Mouse (Mus musculus) neural tube, embryonic 13.5 days (tissue): Measurements from ENCODE around the gene Usp13. TPM values are rescaled to one million over a fixed set of nuclear protein-coding genes. Genes with fewer than 3 reads are reported as not detected.
A peak's percentile ranks its signal among the peaks of the same experiment; 100 is the strongest.

Experiments
- ATAC-seq: fragments of 200-750 bp; cut with Nextera tagmentation; 2 replicates; pipeline ENCODE4 v1.8.0; 2017; ENCODE audit warnings: low read depth, mild to moderate bottlenecking, moderate TSS enrichment, moderate library complexity
- H3K27ac ChIP-seq: fragments of 300-500 bp; sonication (generic); replicated peaks from 2 replicates; pipeline ENCODE4 v1.5.1; 2015; ENCODE audit warnings: moderate library complexity, mild to moderate bottlenecking, inconsistent platforms
- H3K27me3 ChIP-seq: fragments of 300-500 bp; sonication (generic); 2 replicates; pipeline ENCODE4 v1.6.1; 2015; ENCODE audit warnings: mild to moderate bottlenecking, inconsistent platforms
- H3K36me3 ChIP-seq: fragments of 300-500 bp; sonication (generic); 2 replicates; pipeline ENCODE4 v1.6.1; 2015; ENCODE audit warnings: mild to moderate bottlenecking, inconsistent platforms
- H3K4me1 ChIP-seq: fragments of 300-500 bp; sonication (generic); replicated peaks from 2 replicates; pipeline ENCODE4 v1.6.1; 2015; ENCODE audit warnings: inconsistent platforms
- H3K4me2 ChIP-seq: fragments of 300-500 bp; sonication (generic); 2 replicates; pipeline ENCODE4 v1.6.1; 2015; ENCODE audit warnings: inconsistent platforms, mild to moderate bottlenecking, moderate library complexity
- H3K4me3 ChIP-seq: fragments of 300-500 bp; sonication (generic); 2 replicates; pipeline ENCODE4 v1.5.1; 2015; ENCODE audit warnings: mild to moderate bottlenecking, inconsistent platforms
- H3K9ac ChIP-seq: fragments of 300-500 bp; sonication (generic); 2 replicates; pipeline ENCODE4 v1.6.1; 2015; ENCODE audit warnings: moderate library complexity, mild to moderate bottlenecking, inconsistent platforms
- H3K9me3 ChIP-seq: fragments of 300-500 bp; sonication (generic); 2 replicates; pipeline ENCODE4 v1.6.1; 2016; ENCODE audit warnings: inconsistent platforms
- WGBS: fragments of 180-500 bp; shearing (Covaris S2); methylation state at CpG from one replicate; pipeline ENCODE4 v1.1.7; 2015; 5-methylcytosine and 5-hydroxymethylcytosine counted together
- polyA plus RNA-seq: library from polyadenylated mRNA; unstranded; fragments of >200 nt; fragmentation: Nextera tagmentation; extraction: Ambion mirVana; gene quantifications from 2 replicates; pipeline ENCODE4 v1.2.1, GENCODE M21; 2015

Usp13 gene
- polyA plus RNA-seq, 1 experiment from 2014 or later, result 8.1 TPM

DNA sequence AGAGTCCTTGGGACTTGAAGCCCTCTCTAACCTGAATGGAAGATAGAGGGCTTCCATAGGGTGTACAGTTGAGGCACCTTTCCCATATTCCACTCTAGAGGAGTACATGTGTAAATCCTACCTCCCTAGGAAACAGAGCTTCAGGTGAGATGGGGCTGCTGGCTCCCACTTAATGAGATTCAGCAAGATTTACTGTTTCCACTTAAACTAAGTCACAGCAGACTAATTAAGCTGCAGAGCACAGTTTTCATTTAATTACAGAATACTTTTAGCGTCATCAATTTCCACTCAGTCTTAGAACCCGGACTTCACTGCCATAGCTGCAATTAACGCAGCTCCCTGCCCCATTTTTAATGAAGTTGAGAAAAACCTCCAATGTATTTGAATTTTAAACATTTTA is 144.1 kb downstream of the Usp13 start:
- Histone ChIP-seq H3K27ac (peak overlapping the region; percentile 52; the same call in 1 of the 2 replicates), H3K27me3 (no peaks in the 10 kb centered on the region), H3K9me3 (no peaks in the 10 kb centered on the region), H3K4me2 (no peak overlapping the region), H3K36me3 (no peaks in the 10 kb centered on the region), H3K4me3 (no peak overlapping the region), H3K9ac (no peak overlapping the region), H3K4me1 (peaks cover 3% of the 10 kb centered on the region)
- 51% methylated on average over 3 of the region's 3 CpGs for WGBS
- peak; percentile 68 for ATAC-seq

DNA sequence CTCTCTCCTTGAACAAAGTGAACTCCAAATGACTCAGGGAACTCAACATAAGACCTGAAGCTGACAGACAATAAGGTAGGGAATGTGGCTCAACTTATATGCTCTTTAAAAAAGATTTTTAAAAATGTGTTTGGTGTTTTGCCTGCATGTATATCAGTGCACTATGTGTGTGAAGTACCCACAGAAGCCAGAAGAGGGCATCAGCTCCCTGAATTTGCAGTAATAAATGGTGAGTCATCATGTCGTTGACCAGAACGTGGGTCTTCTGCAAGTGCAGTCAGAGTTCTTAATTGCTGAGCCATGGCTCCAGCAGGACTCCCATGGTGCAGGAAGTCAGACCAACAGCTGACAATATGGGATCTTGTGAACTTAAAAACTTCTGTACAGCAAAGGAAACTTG is 148.2 kb downstream of the Usp13 start:
- Histone ChIP-seq H3K9me3 (no peaks in the 10 kb centered on the region), H3K36me3 (no peaks in the 10 kb centered on the region), H3K4me2 (no peak overlapping the region), H3K4me3 (no peak overlapping the region), H3K27ac (no peak overlapping the region), H3K27me3 (no peaks in the 10 kb centered on the region), H3K4me1 (peaks cover 12% of the 10 kb centered on the region), H3K9ac (no peak overlapping the region)
- no peak for ATAC-seq
- 1% methylated on average over 2 of the region's 2 CpGs for whole genome bisulfite sequencing

DNA sequence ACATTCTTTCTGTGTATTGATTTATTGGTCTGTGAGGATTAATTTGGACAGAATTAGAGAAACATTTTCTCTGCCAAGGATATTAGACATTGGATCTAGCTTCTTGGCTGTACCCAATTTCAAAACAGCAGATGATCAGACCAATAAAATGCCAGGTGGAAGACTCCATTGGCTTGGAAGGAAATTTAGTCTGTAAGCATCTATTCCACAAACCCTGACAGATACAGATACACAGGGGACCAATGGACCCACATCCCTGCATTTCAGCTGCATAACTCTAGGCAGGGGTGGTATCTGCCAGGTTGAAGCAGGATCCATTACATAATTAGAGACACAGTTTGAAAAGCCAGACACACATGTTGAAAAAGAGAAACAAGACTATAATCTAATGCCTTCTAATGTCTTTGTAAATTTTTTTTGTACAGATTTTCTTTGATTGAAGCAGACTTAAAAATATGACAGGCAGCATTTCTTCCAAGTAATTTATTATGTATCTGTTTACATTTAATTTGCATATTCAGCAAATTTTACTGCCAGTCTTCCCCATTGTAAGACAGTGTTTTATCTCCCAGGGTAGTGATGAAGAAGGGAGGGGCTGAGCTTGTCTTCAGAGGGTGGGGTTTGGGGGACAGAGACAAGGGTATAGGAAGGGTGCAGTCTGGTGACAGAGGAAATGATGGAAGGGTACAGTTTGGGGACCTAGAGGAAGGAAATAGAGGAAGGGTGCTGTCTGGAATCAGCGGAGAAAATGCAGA is 151.5 kb downstream of the Usp13 start:
- Histone ChIP-seq H3K4me3 (no peak overlapping the region), H3K27ac (peak overlapping the region; percentile 35), H3K4me2 (no peak overlapping the region), H3K27me3 (no peaks in the 10 kb centered on the region), H3K9ac (no peak overlapping the region), H3K4me1 (peaks cover 8% of the 10 kb centered on the region; the same call in 1 of the 2 replicates), H3K36me3 (no peaks in the 10 kb centered on the region), H3K9me3 (no peaks in the 10 kb centered on the region; the same call in 1 of the 2 replicates)
- ATAC-seq, result peak; percentile 77
- WGBS, result 90% methylated on average over 1 of the region's 1 CpGs

DNA sequence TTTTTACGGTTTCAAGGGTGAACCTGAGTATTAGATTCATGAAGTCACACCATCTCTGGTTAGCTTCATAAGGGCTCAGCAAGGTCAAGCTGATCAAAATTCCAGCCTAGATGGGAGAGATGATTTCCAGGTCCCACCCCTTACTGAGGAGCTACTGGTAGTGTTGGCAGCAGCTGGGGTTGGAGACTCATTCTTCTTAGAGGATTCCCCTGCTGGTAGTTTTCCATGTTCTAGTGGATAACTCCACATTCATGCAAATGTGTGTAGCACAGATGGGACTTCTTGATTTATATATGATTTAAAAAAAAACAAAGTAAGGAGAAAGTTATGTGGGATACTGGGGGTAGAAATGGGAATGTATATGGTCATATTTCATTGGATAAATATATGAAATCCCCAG is 152.9 kb downstream of the Usp13 start:
- H3K4me2 ChIP-seq, result no peak overlapping the region
- WGBS, result 88% methylated on average over 1 of the region's 1 CpGs
- H3K36me3 ChIP-seq, result no peaks in the 10 kb centered on the region
- H3K27ac ChIP-seq, result no peak overlapping the region
- H3K27me3 ChIP-seq, result no peaks in the 10 kb centered on the region
- H3K9ac ChIP-seq, result no peak overlapping the region
- H3K4me1 ChIP-seq, result peaks cover 8% of the 10 kb centered on the region; the same call in 1 of the 2 replicates
- H3K9me3 ChIP-seq, result no peaks in the 10 kb centered on the region; the same call in 1 of the 2 replicates
- no peak overlapping the region for H3K4me3 ChIP-seq
- ATAC-seq, result no peak

DNA sequence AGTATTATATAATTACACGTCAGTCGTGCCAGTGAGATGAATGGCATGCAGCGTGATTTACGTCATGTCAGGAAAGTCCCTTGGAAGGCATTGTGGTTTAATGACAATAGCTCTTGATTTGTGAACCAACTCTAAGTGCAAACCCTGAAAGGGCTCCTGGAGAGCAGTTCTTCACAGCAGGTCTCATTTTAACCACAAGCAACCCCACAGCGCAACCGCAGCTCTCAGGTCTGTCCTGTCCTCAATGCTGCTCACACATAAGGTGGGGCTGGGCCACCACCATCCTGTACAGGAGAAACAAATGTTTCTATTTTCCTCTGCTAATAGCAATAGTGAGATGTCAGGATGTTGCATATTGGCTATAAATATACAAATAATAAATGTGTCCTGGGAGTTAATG is 161.9 kb downstream of the Usp13 start:
- H3K9me3 ChIP-seq, result no peaks in the 10 kb centered on the region
- H3K27me3 ChIP-seq, result no peaks in the 10 kb centered on the region
- H3K4me2 ChIP-seq, result no peak overlapping the region
- H3K4me1 ChIP-seq, result peaks cover 6% of the 10 kb centered on the region
- ATAC-seq, result 0 out of 2 replicates have a peak, but pooled peaks have one; percentile 53
- no peak overlapping the region for H3K9ac ChIP-seq
- WGBS, result 12% methylated on average over 6 of the region's 6 CpGs
- H3K4me3 ChIP-seq, result no peak overlapping the region
- H3K27ac ChIP-seq, result no peak overlapping the region
- H3K36me3 ChIP-seq, result no peaks in the 10 kb centered on the region

DNA sequence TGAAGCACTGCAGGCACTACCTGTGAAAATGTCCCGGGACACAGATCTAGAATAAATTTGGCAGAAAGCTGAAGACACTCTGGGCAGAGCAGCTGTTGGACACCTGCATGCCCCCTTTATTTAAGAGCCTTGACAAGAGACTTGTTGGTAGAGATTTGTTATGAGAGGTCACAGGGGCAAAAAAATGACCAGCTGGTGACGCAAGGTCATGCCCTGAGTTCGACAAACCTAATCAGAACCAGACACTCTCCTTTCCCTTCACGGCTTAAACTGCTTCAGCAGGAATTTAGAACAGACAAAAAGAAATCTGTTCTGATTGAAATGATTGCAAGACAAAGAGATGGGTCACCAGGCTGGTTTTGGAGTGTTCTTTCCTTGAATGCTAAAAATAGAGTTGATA is 162.6 kb downstream of the Usp13 start:
- Histone ChIP-seq H3K4me1 (peaks cover 6% of the 10 kb centered on the region), H3K4me3 (no peak overlapping the region), H3K27me3 (no peaks in the 10 kb centered on the region), H3K4me2 (no peak overlapping the region), H3K36me3 (no peaks in the 10 kb centered on the region), H3K9me3 (no peaks in the 10 kb centered on the region), H3K9ac (no peak overlapping the region), H3K27ac (no peak overlapping the region)
- 30% methylated on average over 4 of the region's 4 CpGs for WGBS
- no peak for ATAC-seq

DNA sequence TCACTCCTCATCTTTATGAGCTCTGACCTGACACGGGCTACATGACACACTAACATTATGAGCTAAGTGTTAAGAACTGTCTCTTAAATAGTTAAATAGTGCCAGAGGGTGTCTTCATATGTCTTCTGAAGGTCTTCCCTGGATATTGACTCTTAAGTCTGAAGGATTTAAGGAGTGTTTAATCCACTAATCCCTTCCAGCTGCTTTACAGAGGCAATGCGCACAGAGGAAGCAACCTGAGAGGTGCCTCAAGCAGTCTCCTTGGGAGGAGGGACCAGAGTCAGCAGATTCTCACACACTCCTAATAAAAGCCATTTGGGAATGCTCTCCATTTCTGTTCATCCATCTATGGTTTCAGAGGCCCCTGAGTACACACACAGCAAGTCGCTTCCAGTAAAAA is 167.8 kb downstream of the Usp13 start:
- no peaks in the 10 kb centered on the region for H3K27me3 ChIP-seq
- 78% methylated on average over 3 of the region's 3 CpGs for WGBS
- ATAC-seq, result no peak

More for the DNA sequence above, 167.8 kb downstream of the Usp13 start:
- H3K9me3 ChIP-seq, result no peaks in the 10 kb centered on the region
- no peaks in the 10 kb centered on the region for H3K36me3 ChIP-seq
- no peak overlapping the region for H3K4me2 ChIP-seq
- no peaks in the 10 kb centered on the region for H3K4me1 ChIP-seq
- H3K9ac ChIP-seq, result no peak overlapping the region
- no peak overlapping the region for H3K27ac ChIP-seq
- no peak overlapping the region for H3K4me3 ChIP-seq

Other genes with a start within 250 kb of the Usp13 start
- 88.0 and 90.2 TPM in 2 replicates for gene Gnb4, start 201.0 kb upstream of the Usp13 start, polyA plus RNA-seq
- 94.3 and 96.2 TPM in 2 replicates for gene Actl6a, start 111.2 kb upstream of the Usp13 start, polyA plus RNA-seq
- 337 and 354 TPM in 2 replicates for gene Ndufb5, start 80.6 kb upstream of the Usp13 start, polyA plus RNA-seq
- gene Mrpl47, start 79.9 kb upstream of the Usp13 start, polyA plus RNA-seq, result 33.3 and 35.4 TPM in 2 replicates